Mouse (Mus musculus) CH12.LX (cell line): ENCODE measurements around the gene Olfr272. TPM values are rescaled to one million over a fixed set of nuclear protein-coding genes. Genes with fewer than 3 reads are reported as not detected.

ENCODE experiments used
- DNase-seq: peaks from one replicate; pipeline ENCODE4 v3.0.0-alpha.2; 2013; ENCODE audit errors: extremely low read depth
- H3K27ac ChIP-seq: 2 replicates; pipeline ENCODE4 v1.5.1; 2012; ENCODE audit warnings: low read depth, mild to moderate bottlenecking, control low read depth, moderate library complexity; ENCODE audit not compliant: insufficient read depth
- H3K27me3 ChIP-seq: replicated peaks from 2 replicates; pipeline ENCODE3; 2012; ENCODE audit warnings: inconsistent platforms
- H3K36me3 ChIP-seq, 2 experiments: replicated peaks in 1 of 2; 2 replicates each; pipeline versions ENCODE3 to v1.6.1; 2012; ENCODE audit warnings: inconsistent platforms in 1 of 2, low read length in 1 of 2, mild to moderate bottlenecking in 1 of 2, mixed read lengths in 1 of 2, moderate library complexity in 1 of 2; ENCODE audit not compliant: control insufficient read depth in 1 of 2, insufficient read depth in 1 of 2
- H3K4me1 ChIP-seq, 2 experiments: 2 replicates each; pipeline ENCODE4 v1.6.1; 2012; ENCODE audit warnings: inconsistent platforms in 1 of 2, moderate library complexity in 1 of 2; ENCODE audit not compliant: insufficient read depth in 2 of 2, control insufficient read depth in 1 of 2
- H3K4me2 ChIP-seq: 2 replicates; pipeline ENCODE4 v1.6.1; 2012; ENCODE audit warnings: low read depth, mild to moderate bottlenecking, control low read depth; ENCODE audit not compliant: poor library complexity, insufficient read depth, severe bottlenecking
- H3K4me3 ChIP-seq, 3 experiments: fragments of 150-350 bp in 1 of 3; sonication (generic) in 1 of 3; replicated peaks in 1 of 3; 2 replicates each; pipeline versions ENCODE3 to v1.5.1; 2011 to 2012; ENCODE audit warnings: low read depth in 2 of 3, low read length in 2 of 3, mild to moderate bottlenecking in 2 of 3, moderate library complexity in 2 of 3, control low read depth in 1 of 3, improper control_type of control experiment in 1 of 3, inconsistent platforms in 1 of 3, mixed read lengths in 1 of 3; ENCODE audit not compliant: poor library complexity in 1 of 3
- H3K79me2 ChIP-seq: replicated peaks from 2 replicates; pipeline ENCODE4 v1.6.1; 2012; ENCODE audit warnings: mild to moderate bottlenecking, moderate library complexity; ENCODE audit not compliant: control insufficient read depth, poor library complexity, insufficient read depth, severe bottlenecking; ENCODE audit errors: extremely low read depth
- H3K9ac ChIP-seq: 2 replicates; pipeline ENCODE4 v1.6.1; 2012; ENCODE audit warnings: low read depth, mild to moderate bottlenecking, control low read depth, moderate library complexity; ENCODE audit not compliant: insufficient read depth
- H3K9me3 ChIP-seq: replicated peaks from 2 replicates; pipeline ENCODE3; 2012; ENCODE audit warnings: low read length, inconsistent platforms, mixed read lengths
- CHD2 ChIP-seq: IDR thresholded peaks from 2 replicates; pipeline ENCODE4 v1.6.1; 2011; ENCODE audit warnings: low read length, improper control_type of control experiment
- CTCF ChIP-seq, 2 experiments: IDR thresholded peaks in 1 of 2; conservative IDR thresholded peaks in 1 of 2; 2 replicates each; pipeline ENCODE4 v1.5.1; 2011 to 2012; ENCODE audit warnings: low read depth in 2 of 2, low read length in 2 of 2, improper control_type of control experiment in 1 of 2, inconsistent platforms in 1 of 2, mild to moderate bottlenecking in 1 of 2, moderate library complexity in 1 of 2
- ETS1 ChIP-seq: conservative IDR thresholded peaks from 2 replicates; pipeline ENCODE4 v1.6.1; 2012; ENCODE audit warnings: low read depth, mild to moderate bottlenecking, inconsistent platforms, low read length, improper control_type of control experiment, moderate library complexity
- IRF4 ChIP-seq: IDR thresholded peaks from 2 replicates; pipeline ENCODE4 v1.6.1; 2014; ENCODE audit warnings: low read depth, mild to moderate bottlenecking, inconsistent platforms, low read length, improper control_type of control experiment
- JUND ChIP-seq: conservative IDR thresholded peaks from 2 replicates; pipeline ENCODE4 v1.6.1; 2011; ENCODE audit warnings: low read depth, low read length, improper control_type of control experiment
- KAT2A ChIP-seq: IDR thresholded peaks from 2 replicates; pipeline ENCODE4 v1.6.1; 2012; ENCODE audit warnings: low read length, improper control_type of control experiment, inconsistent platforms; ENCODE audit not compliant: insufficient replicate concordance
- MAFK ChIP-seq: IDR thresholded peaks from 2 replicates; pipeline ENCODE4 v1.6.1; 2011; ENCODE audit warnings: low read length, improper control_type of control experiment; ENCODE audit not compliant: insufficient replicate concordance
- MAX ChIP-seq: IDR thresholded peaks from 2 replicates; pipeline ENCODE4 v1.6.1; 2011; ENCODE audit warnings: low read length, improper control_type of control experiment
- MAZ ChIP-seq: IDR thresholded peaks from 2 replicates; pipeline ENCODE4 v1.6.1; 2012; ENCODE audit warnings: low read depth, mild to moderate bottlenecking, inconsistent platforms, low read length, improper control_type of control experiment, moderate library complexity
- MEF2A ChIP-seq: IDR thresholded peaks from 2 replicates; pipeline ENCODE4 v1.6.1; 2014; ENCODE audit warnings: low read depth, mild to moderate bottlenecking, inconsistent platforms, low read length, improper control_type of control experiment, borderline replicate concordance
- MXI1 ChIP-seq: IDR thresholded peaks from 2 replicates; pipeline ENCODE4 v1.6.1; 2011; ENCODE audit warnings: mild to moderate bottlenecking, low read depth, low read length, improper control_type of control experiment
- MYC ChIP-seq: IDR thresholded peaks from 2 replicates; pipeline ENCODE4 v1.6.1; 2011; ENCODE audit warnings: low read depth, mild to moderate bottlenecking, improper control_type of control experiment, low read length
- PAX5 ChIP-seq: IDR thresholded peaks from 2 replicates; pipeline ENCODE4 v1.6.1; 2012; ENCODE audit warnings: low read length, inconsistent platforms, mixed read lengths
- POLR2A ChIP-seq: IDR thresholded peaks from 2 replicates; pipeline ENCODE4 v1.6.1; 2011; ENCODE audit warnings: low read depth, mild to moderate bottlenecking, improper control_type of control experiment, low read length
- POLR2AphosphoS2 ChIP-seq: IDR thresholded peaks from 2 replicates; pipeline ENCODE4 v1.6.1; 2011; ENCODE audit warnings: low read depth, low read length, improper control_type of control experiment
- RAD21 ChIP-seq: IDR thresholded peaks from 2 replicates; pipeline ENCODE4 v1.6.1; 2011; ENCODE audit warnings: low read depth, mild to moderate bottlenecking, low read length, improper control_type of control experiment, moderate library complexity
- SMC3 ChIP-seq: IDR thresholded peaks from 2 replicates; pipeline ENCODE4 v1.6.1; 2011; ENCODE audit warnings: low read depth, low read length, improper control_type of control experiment
- TCF12 ChIP-seq: IDR thresholded peaks from 2 replicates; pipeline ENCODE4 v1.6.1; 2014; ENCODE audit warnings: low read depth, mild to moderate bottlenecking, inconsistent platforms, low read length, improper control_type of control experiment
- ZC3H11A ChIP-seq: IDR thresholded peaks from 2 replicates; pipeline ENCODE4 v1.6.1; 2012; ENCODE audit warnings: low read depth, mild to moderate bottlenecking, inconsistent platforms, low read length, improper control_type of control experiment
- ZKSCAN1 ChIP-seq: IDR thresholded peaks from 2 replicates; pipeline ENCODE4 v1.6.1; 2012; ENCODE audit warnings: low read depth, inconsistent platforms, low read length, improper control_type of control experiment, borderline replicate concordance
- ZMIZ1 ChIP-seq: IDR thresholded peaks from 2 replicates; pipeline ENCODE4 v1.6.1; 2012; ENCODE audit warnings: low read depth, mild to moderate bottlenecking, inconsistent platforms, low read length, improper control_type of control experiment
- dilution Hi-C: fragments of 300-500 bp; cut with MboI; formaldehyde crosslinking; loops from 2 replicates; pipeline ENCODE4 v1.14.3; 2020; ENCODE audit warnings: low sequenced_read_pairs; ENCODE audit not compliant: extremely low pct_unique_long_range_greater_than_20kb, extremely low pct_ligation_motif_present
- in situ Hi-C: fragments of 300-500 bp; cut with MboI; formaldehyde crosslinking; loops from 3 replicates; pipeline ENCODE4 v1.14.3; 2019; ENCODE audit warnings: low sequenced_read_pairs, low pct_ligation_motif_present, low pct_unique_long_range_greater_than_20kb, mixed read lengths
- polyA plus RNA-seq: library from polyadenylated mRNA; unstranded; fragments of >175 nt; gene quantifications from 2 replicates; pipeline ENCODE4 v1.2.1, GENCODE M21; 2012; ENCODE audit warnings: low read depth; ENCODE audit not compliant: insufficient read length
- total RNA-seq, 2 experiments: library from RNA; depleted of rRNA; stranded (reverse); fragments of 300-350 nt in 1 of 2; fragments of >200 nt in 1 of 2; gene quantifications; 2 replicates each; pipeline ENCODE4 v1.2.3; 2012 to 2014

Olfr272 gene
- total and polyA plus RNA-seq, 3 experiments = not detected

- Histone ChIP-seq H3K4me3 (no peak overlapping the region), H3K36me3 (no peaks in the 10 kb centered on the region), H3K79me2 (no peaks in the 10 kb centered on the region), H3K27me3 (no peaks in the 10 kb centered on the region), H3K9ac (no peak overlapping the region), H3K4me2 (no peak overlapping the region), H3K4me1 (peaks cover 0 to 3% of the 10 kb centered on the region in 2 experiments; a peak in 1 of 4 replicates), H3K9me3 (no peaks in the 10 kb centered on the region), H3K27ac (no peak overlapping the region)
- peak; percentile 50 for DNase-seq
- TF ChIP-seq ZMIZ1 (no peak), MEF2A (no peak), MAX (no peak), MAZ (no peak), MYC (no peak), PAX5 (no peak), SMC3 (peak; percentile 54), ZC3H11A (no peak), ZKSCAN1 (no peak), IRF4 (no peak), CHD2 (no peak), MAFK (peak; percentile 81), TCF12 (no peak), CTCF (conservative IDR thresholded peaks at IDR 0.05 in 1 of 2, IDR thresholded peaks at IDR 0.05 in 1 of 2; ENCODE audit: low read depth in 2 of 2, low read length in 2 of 2) (peak in 1 of 2 experiments; percentile 76; a peak in 3 of 4 replicates), KAT2A (no peak), POLR2A (no peak), POLR2AphosphoS2 (no peak), ETS1 (no peak), RAD21 (peak; percentile 77), MXI1 (no peak)
- in situ Hi-C loops (no loop called here), dilution Hi-C loops (no loop called here)
Measured at GRCm38 (mm10) chr4:52958693-52959092, 39.7 kb upstream of the Olfr272 start.

GRCm38 (mm10) chr4:52949005-52949404, 30.0 kb upstream of the Olfr272 start:
- Histone ChIP-seq H3K9me3 (no peaks in the 10 kb centered on the region), H3K36me3 (no peaks in the 10 kb centered on the region), H3K4me1 (peaks cover 0 to 8% of the 10 kb centered on the region in 2 experiments; a peak in 1 of 4 replicates), H3K27me3 (no peaks in the 10 kb centered on the region), H3K79me2 (no peaks in the 10 kb centered on the region)
- no peak for TF ChIP-seq JUND
- TF ChIP-seq ZMIZ1 = no peak
- TF ChIP-seq IRF4 = no peak
- no peak for TF ChIP-seq MAX
- no peak for TF ChIP-seq MXI1
- TF ChIP-seq MAZ = no peak
- TF ChIP-seq, all 38 proteins: peak for 0
- Histone ChIP-seq H3K27ac (no peak overlapping the region), H3K4me3 (no peak overlapping the region), H3K9ac (no peak overlapping the region), H3K4me2 (no peak overlapping the region)
- in situ Hi-C loops = no loop called here
- dilution Hi-C loops = no loop called here
- no peak for DNase-seq
